Mouse (Mus musculus): ENCODE measurements around the gene Usp46.

- TF ChIP-seq POLR2A (IDR thresholded peaks at IDR 0.05; ENCODE audit: control insufficient read depth, extremely low read depth, insufficient read depth, low read length, poor library complexity): no peak
- no peak for TF ChIP-seq CTCF (IDR thresholded peaks at IDR 0.05; ENCODE audit: borderline replicate concordance, control insufficient read depth, extremely low read depth, insufficient read depth, low read length, poor library complexity)
Observed at GRCm38 (mm10) chr5:74028691-74029479, 39.3 kb downstream of the Usp46 start.

All from thymus, adult 2 months (tissue).